Mouse (Mus musculus): ENCODE results near the gene Aldh1l1. TPM values are rescaled to one million over a fixed set of nuclear protein-coding genes. Genes with fewer than 3 reads are reported as not detected.

The Aldh1l1 gene
- total RNA-seq, 2 experiments from 2014 or later = not detected

DNA sequence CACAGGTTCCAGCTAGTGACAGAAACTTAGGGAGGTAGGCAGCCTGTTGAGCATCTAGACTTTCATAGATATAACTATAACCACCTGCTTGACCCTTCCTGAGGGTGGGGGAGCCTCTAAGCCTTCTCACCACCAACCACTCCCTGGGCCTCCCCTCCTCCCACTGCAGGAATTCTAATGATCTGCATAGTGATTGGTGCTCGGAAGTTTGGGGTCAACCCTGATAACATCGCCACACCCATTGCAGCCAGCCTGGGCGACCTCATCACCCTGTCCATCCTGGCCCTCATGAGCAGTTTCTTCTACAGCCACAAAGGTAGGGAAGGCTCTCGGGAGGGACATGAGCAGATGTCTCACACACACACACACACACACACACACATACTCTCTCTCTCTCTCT is 148.9 kb downstream of the Aldh1l1 start:
- ATAC-seq (replicated peaks; ENCODE audit: low FRiP score, poor library complexity, severe bottlenecking) = no peak

- no peak for ATAC-seq (replicated peaks; ENCODE audit: low FRiP score, poor library complexity, severe bottlenecking)
These were observed 149.4 kb downstream of the Aldh1l1 start for GRCm38 (mm10) chr6:90635611-90636010.

DNA sequence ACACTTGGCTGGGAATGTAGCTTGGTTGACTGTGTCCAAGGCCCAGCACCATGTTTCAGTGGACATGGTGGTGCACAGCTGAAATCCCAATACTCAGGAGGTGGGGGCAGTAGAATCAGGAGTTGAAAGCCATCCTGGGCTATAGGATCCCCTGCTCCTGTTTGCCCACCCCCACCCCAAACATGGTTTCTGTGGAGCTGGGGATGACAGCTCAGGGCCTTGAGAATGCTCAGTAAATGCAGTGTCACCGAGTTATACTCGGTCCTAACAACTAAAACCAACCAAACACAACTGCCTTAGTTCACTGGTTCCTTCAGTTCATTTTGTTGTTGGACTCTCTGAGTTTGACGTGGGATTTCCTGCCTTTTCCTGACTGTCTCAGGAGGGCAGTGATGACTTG is 156.8 kb downstream of the Aldh1l1 start:
- ATAC-seq (replicated peaks; ENCODE audit: low FRiP score, poor library complexity, severe bottlenecking) = no peak

DNA sequence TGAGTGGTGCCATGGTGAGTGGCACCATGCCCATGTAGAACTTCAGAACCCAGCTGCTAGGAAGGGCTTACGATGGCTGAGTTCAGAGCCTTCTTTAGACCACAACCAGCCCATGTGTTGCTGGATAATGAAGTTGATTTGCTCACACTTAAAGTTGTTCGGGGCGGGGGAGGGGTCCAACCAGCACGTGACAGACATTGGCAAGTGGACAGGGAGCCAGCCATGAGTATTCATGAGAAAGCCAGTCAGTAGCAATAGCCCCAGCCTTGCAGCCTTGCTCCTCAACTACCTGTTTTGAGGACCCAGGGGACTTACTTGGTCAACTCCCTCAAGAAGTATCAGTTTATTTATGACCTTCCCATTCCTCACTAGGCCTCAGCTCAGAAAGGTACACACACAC is 158.7 kb downstream of the Aldh1l1 start:
- ATAC-seq (replicated peaks; ENCODE audit: low FRiP score, poor library complexity, severe bottlenecking) = no peak

DNA sequence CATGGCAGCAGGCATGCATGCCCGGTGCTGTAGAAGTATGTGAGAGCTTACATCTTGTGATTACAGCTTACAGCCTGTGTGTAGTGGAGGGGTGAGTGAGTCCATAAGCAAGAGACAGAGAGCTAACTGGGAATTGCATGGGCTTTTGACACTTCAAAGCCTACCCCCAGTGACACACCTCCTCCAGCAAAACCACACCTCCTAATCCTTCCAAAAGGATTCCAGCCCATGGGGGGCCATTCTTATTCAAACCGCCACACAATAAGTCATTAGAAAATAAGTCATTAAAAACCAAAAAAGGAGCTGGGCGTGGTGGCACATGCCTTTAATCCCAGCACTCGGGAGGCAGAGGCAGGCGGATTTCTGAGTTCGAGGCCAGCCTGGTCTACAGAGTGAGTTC is 162.2 kb downstream of the Aldh1l1 start:
- ATAC-seq (replicated peaks; ENCODE audit: low FRiP score, poor library complexity, severe bottlenecking) = no peak

DNA sequence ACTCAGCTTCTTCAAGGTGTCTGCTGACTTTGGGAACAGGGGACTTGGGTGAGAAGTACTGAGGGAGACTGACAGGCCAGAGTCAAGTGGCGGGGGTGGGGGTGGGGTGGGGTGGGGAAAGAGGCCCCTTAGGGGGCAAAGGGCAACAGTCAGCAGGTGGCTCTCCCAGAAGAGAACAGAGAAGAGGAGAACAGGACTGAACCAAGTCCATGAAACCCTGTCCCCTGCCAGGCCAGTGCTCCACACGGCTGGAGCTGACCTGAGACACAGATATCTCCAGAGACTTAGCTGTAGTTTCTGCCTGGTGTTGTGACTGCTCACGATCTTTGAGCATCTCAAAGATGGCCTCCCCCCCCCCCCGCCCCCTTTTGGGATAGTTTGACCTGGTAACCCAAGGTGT is 163.1 kb downstream of the Aldh1l1 start:
- ATAC-seq (replicated peaks; ENCODE audit: low FRiP score, poor library complexity, severe bottlenecking) = no peak

Other genes with a start within 250 kb of the Aldh1l1 start
- not detected in 2 replicates for gene Vmn1r54, start 240.1 kb upstream of the Aldh1l1 start, total RNA-seq (2015; ENCODE audit: low replicate concordance)
- gene Vmn1r54, start 240.1 kb upstream of the Aldh1l1 start, total RNA-seq (2017; ENCODE audit: low replicate concordance) = not detected in 2 replicates
- gene BC048671, start 185.2 kb upstream of the Aldh1l1 start, total RNA-seq (2015; ENCODE audit: low replicate concordance) = not detected in 2 replicates
- gene BC048671, start 185.2 kb upstream of the Aldh1l1 start, total RNA-seq (2017; ENCODE audit: low replicate concordance) = not detected in 2 replicates
- 0.72 and 1.7 TPM in 2 replicates for gene Chst13, start 161.2 kb upstream of the Aldh1l1 start, total RNA-seq (2015; ENCODE audit: low replicate concordance)
- not detected in 2 replicates for gene Chst13, start 161.2 kb upstream of the Aldh1l1 start, total RNA-seq (2017; ENCODE audit: low replicate concordance)
- gene Uroc1, start 153.1 kb upstream of the Aldh1l1 start, total RNA-seq (2015; ENCODE audit: low replicate concordance) = not detected in 2 replicates
- gene Uroc1, start 153.1 kb upstream of the Aldh1l1 start, total RNA-seq (2017; ENCODE audit: low replicate concordance) = not detected in 2 replicates
- gene Zxdc, start 116.9 kb upstream of the Aldh1l1 start, total RNA-seq (2015; ENCODE audit: low replicate concordance) = 0.84 and 2.2 TPM in 2 replicates
- 3.9 and 5.1 TPM in 2 replicates for gene Zxdc, start 116.9 kb upstream of the Aldh1l1 start, total RNA-seq (2017; ENCODE audit: low replicate concordance)
- gene Cfap100, start 57.6 kb upstream of the Aldh1l1 start, total RNA-seq (2015; ENCODE audit: low replicate concordance) = not detected in 2 replicates
- gene Cfap100, start 57.6 kb upstream of the Aldh1l1 start, total RNA-seq (2017; ENCODE audit: low replicate concordance) = not detected in 2 replicates
- gene Klf15, start 23.9 kb upstream of the Aldh1l1 start, total RNA-seq (2015; ENCODE audit: low replicate concordance) = not detected in 2 replicates
- gene Klf15, start 23.9 kb upstream of the Aldh1l1 start, total RNA-seq (2017; ENCODE audit: low replicate concordance) = 0.08 and 0.39 TPM in 2 replicates
- gene Slc41a3, start 118.3 kb downstream of the Aldh1l1 start, total RNA-seq (2015; ENCODE audit: low replicate concordance) = 3.2 and 3.4 TPM in 2 replicates
- gene Slc41a3, start 118.3 kb downstream of the Aldh1l1 start, total RNA-seq (2017; ENCODE audit: low replicate concordance) = 1.0 and 5.3 TPM in 2 replicates